Mouse (Mus musculus) cerebellum, adult 8-10 months (tissue): Measurements from ENCODE around the gene Psrc1.

Experiments
- DNase-seq: peaks from one replicate; pipeline ENCODE4 v3.0.0; 2022

Psrc1 gene

DNA sequence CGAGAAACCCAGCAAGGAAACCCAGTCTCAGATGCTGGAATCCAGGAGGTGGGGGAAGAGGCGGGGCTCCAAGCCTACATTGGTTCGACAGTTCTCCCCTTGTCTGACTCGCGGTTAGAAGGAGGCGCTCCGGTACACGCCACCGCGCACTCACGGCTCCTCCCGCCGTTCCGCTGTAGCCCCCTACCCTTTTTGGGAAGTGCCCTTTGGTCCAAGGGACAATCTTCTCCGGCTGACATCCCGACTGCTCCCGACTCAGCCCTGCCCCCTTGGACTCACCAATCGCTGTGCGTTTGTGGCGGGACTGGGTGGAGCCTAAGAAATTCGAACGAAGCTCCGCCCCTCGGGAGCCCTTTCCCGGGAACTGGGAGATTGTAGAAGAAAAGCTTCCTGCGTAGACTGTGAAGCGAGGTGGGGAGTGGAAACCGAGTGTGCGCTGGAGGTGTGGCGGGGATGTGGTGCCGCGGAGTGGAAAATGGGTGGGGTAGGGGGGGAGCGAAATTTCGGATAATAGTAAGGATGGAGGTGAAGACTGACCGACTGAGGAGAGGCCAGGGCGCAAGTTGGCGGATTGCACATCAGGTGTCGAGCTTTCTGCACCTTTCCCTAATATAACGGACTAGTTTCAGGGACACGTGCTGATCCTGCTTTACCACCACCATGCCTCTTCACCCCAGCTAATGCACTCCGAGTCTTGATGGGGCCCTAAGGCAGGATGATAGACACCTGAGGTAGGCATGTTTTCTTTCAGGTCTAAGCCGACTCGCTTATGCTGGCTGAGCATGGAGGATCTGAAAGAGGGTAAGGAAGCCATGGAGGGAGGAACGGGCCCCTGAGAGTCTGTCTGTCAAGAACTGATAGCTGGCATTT lies at the start of gene Psrc1:
Gene Psrc1 (plus strand): TSS at position 355 of the 870 bp plus-strand sequence.
- DNase-seq = peak; percentile 76

DNA sequence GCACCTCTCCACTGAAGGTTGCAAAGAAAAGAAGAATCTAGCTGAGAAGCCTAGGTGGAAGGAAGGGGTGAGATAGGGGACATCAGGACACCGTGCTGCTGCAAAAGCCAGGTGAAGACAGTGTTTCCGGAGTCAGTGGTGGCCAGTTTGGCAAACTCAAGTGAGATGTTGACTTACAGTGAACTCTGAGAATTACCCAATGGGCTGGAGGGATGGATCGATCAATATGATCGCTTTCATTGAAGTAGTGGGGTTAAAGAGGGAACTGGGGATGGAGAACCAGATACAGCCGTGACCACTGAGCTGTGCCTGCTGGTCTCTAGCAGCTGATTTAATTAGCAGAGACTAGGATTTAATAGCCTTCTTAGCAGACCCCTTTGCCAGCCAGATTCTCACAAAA lies 46.8 kb upstream of the Psrc1 start:
- DNase-seq = no peak

DNA sequence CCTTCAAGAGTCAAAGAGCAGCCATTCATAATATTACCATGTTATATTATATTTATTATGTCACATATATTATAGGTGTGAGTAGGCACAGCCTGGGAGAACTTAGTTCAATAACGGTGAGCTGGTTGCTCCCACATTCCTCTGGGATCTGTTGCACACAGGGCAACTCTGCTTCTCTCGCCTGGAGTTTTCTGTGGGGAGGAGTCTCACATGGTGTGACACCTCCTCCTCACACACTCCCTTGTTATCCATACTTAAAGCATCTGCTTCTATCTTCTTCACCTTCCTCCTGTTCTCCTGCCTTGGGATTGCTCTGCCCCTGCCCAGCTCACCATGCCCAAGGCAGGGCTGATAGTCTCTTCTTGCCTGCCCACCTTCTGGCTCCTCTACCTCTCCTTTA lies 42.6 kb upstream of the Psrc1 start:
- DNase-seq = no peak

DNA sequence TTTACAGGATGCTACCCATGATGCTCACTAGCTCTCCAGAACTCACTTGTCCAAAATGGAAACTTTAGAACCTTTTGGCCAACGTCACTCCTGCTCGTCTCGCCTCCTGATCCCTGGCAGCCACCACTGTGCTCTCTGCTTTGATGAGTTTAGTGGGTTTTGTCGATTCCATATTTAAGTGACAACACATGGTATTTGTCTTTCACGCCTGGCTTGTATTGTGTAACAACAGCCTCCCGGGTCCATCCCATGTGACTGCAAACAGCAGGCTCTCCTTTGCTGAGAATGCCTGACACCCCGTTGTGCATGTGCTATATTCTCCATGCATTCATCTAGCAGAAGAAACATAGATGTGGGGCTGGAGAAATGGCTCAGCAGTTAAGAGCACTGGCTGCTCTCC lies 41.5 kb upstream of the Psrc1 start:
- no peak for DNase-seq

DNA sequence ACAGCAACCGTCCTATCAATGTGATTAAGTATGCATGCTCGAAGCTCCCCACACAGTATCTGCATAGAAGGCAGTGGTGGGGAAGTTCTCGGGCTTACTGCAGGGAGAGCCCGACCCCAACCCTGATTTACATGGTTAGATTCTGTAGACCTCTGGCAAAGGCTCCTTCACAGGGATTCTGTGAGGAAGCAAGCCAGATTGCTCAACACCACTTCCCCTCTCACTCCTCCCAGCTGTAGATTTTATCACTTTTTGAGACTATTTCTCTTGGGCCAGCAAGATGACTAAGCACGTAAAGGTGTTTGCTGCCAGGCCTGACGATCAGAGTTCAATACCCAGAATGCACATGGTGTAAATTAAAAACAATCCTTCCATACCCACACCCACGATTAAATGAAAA lies 37.8 kb upstream of the Psrc1 start:
- no peak for DNase-seq

DNA sequence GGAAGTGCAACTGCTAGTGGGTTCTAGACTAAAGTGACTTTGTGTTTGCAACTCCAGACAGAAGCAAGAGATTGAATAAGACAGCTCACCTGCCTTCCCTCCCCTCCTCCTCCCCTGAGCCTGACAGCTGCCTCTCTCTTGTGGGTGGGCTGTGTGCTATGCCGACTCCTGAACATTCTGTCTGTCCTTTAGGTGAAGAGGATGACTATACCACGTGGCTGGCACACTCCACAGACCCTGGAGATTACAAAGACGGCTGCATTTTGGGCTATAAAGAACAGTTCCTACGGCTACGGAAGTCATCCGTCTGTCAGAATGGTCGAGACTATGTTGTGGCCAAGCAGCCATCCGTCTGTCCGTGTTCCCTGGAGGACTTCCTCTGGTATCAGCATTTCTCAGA lies 35.3 kb upstream of the Psrc1 start:
- no peak for DNase-seq

DNA sequence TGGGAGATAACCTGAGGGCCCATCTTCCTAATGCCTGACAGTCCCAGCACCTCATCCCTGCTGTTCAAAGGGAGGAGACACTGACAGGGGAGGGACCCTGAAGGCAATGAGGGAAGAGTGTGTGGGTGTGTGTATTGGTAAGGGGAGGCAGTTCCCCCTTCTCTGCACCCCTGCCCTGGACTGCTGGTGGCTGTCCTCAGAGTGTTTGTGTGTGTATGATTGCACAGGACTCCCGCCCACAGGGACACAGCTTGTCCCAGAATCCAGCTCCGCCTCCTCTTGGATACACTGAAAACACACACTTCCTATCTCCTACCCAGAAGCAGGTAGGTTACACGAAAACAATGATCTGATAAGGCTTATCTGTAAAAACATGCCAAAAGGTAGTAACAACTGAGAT lies 28.4 kb upstream of the Psrc1 start:
- no peak for DNase-seq

DNA sequence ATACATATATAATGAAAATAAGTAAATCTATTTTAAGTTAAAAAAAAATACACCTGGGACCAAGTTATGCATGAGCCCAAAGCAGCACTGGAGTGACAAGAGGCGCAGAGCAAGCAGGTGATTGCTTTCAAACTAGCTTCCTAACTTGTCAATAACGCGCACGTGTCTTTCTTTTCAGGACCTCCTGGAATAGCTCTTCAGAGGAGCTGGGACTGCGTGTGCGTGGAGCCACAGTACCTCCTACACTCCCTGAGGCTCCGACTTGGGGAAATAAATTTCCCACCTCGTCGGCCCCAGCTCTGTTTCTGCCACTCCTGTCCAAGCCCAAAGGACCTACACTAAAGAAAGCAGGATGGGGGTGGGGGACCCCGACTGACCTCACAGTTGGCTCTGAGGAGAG lies 26.6 kb upstream of the Psrc1 start:
- DNase-seq = no peak

DNA sequence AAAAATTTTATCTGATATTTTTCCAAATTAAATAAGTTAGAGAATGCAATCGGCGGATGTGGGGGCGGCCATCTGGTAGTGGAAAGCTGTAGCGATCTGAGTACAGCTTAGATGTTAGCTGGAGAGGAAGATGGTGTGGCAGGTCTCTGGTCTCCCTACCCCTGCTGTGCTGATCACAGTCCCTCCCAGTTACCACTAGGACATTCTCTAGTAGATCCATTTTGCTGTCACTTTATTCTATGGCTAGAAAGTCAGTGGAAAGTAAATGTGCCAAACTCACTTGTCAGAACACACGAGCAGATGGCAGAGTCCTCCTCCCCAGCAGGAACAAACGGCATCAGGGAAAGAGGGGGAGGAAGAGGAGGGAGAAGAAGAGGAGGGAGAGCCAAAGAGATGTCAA lies 25.2 kb upstream of the Psrc1 start:
- DNase-seq = peak; percentile 10

DNA sequence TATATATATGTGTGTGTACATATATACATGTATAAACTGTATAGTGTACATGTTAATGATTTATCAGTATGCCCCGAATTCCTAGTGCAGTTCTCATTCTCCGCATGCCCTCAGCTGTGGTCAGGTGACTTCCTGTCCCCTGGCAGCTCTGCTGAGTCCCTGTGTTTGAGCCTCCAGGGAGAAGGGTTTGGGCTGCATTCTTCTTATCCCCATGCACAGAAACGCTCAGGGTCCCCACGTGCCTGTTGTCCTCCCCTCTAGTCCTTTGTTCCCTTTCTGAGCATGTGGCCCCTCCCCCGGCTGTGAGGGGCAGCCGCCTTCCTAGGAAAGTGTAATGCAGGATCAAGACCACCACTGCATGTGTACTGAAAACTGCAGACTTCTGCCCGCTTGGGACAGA lies 22.7 kb upstream of the Psrc1 start:
- no peak for DNase-seq

DNA sequence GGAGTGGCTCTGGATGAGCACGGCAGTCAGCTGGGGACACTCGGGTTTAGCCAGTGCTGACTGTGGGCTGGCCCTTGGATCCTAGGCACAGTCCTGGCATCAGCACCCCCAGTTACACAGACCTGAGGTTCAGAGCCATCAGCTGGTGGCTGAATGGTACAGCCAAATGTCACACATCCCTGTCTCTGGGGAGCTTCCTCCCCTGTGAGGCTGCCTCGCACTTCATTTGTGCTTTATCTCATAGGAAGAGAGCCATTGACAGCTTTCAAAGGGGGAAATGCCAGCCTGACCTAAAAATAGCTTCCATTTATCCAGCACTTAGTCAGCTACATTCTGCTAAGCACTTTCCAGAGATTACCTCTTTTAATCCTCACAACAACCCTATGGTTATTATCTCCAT lies 20.0 kb upstream of the Psrc1 start:
- no peak for DNase-seq

DNA sequence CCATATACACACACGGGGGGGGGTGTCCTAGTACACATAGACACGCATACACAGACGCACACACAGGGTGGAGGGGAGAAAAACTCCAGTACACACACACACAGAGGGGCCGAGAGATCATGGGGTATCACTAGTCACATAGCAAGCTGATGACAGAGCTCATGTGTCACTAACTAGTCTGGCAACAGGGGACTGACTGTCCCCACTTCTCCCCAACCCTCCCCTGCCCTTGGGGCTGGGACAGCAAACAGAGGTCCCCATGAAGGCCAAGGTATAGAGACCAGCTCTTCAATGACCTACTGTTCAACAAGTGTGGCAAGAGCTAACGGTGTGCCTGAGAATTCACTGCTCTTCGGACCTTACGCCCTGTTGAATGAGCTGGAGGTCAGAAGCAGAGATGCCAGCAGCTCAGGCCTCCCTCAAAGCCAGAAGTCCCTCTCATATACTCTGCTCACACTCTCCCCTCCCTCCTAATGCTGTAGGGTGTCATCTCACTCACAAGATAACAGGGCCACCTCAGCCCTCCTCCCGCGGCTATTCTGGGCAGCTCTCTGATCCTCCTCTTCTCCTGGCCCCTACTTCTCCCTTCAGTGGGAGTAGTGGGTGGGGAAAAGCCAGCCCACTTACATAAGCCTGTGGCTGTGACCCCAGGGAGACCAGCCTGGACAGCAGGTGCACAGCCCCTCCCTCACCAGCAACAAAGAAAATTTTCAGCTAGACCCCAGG lies 19.2 kb upstream of the Psrc1 start, which contains the start of gene Mybphl:
Gene Mybphl (plus strand): TSS at position 642 of the 726 bp plus-strand sequence.
- no peak for DNase-seq

DNA sequence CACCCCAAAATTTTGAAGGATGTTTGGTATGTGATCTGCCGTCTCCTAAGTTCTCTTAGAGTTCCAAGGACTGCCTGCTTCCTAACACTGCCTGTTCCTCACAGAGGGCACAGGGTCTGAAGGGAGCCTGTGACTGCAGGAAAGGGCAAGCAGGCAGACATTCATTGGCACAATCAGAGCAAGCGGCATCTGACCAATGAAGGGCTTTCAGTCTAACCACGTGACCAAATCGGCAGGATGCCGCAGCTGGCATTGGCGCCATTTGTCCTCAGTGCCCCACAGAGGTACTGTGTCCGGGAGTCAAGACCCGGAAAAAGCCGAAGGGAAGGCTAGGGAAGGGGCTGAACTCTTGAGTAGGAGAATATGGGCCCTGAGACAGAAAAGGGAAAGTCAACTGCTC lies 16.5 kb upstream of the Psrc1 start:
- DNase-seq = peak; percentile 20

DNA sequence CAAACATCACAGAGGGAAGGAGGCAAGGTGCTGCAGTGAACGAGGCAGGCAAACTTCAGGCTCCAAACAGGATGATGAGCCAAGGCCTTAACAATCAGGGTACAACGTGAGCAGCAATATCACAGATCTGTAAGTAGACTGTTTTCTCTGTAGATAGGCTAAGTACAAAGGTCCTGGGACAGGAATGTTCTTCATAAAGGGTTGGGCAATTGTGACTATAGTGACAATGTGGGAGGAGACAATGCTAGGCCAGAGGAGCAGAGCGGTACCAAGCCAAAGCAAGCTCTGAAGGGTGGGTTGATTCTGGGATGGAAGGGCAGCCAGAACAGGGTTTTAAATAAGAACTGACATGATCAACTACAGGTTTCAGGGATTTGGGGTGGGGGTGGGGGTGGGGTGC lies 15.8 kb upstream of the Psrc1 start:
- no peak for DNase-seq

DNA sequence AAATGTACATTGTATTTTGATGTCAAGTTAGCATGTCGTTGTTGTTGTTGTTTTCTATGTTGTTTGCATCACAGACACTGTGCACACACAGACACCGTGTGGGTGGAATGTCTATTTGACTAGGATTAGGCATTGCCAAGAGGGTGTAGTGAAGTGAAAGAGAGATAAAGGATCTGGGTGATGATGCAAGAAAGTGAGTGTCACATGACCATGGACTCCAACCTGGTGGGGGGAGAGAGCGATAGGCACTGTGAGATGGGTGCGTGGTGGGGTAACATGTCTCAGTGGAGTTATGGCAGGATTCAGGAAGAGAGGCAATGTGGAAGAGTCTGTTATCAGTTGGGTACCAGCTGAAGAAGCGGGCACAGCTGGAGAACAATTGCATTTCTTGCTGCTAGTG lies 14.9 kb upstream of the Psrc1 start:
- no peak for DNase-seq

DNA sequence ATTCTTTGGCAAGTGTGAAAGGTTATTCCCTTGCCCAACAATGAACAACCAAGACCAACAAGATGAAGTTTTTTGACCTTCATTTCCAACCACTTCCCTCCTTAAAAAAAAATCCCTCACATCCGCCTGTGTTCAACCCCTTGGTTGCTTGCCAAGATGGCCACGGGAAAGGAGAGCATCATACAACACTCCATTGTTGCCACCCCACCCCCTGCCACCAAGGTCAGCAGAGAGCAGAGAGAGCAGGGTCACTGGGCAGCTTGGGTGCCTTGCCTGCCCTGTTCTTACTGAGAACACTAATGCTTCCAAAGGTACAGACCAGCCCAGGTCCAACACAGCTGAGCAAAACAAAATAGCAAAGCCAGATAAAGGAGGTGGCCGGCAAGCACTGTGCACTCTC lies 11.4 kb upstream of the Psrc1 start:
- no peak for DNase-seq

DNA sequence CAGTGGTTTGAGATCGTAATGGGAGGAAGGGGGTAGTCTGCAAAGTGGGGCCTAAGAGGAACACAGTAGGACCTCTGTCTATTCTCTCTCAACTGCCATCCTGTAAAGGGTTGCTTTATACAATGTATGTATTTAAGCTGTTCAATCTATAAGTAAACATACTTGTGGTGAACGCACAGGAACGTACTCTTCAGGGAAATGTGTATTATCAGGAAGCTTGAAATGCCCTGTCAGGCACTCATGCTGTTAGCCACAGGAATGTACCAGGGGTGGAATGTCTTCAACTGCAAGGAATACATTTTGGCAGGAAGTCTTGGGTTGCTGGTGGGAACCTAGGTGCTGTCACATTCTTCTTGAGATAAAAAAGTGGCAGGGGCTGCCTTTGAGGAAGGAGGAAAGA lies 10.9 kb upstream of the Psrc1 start:
- no peak for DNase-seq

DNA sequence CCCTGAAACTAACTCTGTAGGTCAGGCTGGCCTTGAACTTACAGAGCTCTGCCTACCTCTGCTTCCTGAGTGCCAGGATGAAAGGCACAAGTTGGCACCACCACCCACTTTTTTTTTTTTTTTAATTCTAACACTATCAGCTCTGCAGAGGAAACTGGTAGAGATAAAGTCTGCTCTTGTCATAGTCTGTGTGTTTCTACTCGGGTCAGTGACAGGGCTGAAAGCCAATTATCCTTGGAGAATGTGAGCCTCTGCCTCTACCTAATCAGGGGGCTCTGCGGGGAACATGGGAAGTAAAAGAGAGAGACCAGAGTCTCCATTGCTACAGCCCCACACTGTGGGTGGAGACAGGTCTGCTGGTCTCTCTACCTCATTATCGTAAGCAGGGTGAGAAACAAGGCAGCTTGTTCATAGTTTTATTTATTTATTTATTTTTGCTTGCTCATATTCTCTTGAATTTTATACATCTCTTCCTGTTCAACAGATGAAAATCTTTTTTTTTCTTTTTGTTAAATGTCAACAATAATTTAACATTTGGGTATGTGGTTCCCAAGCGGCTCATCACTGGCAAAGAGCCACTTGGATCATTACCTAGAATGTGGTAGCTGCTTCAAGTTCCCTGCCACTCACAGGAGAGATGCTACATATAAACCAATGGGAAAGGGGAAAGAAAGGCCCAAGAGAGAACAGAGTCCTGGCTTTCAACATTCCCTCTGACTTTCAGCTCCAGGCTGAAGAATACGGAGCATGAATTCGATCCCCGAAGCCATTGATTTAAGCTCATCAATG lies 4.6 kb upstream of the Psrc1 start:
- DNase-seq = no peak

DNA sequence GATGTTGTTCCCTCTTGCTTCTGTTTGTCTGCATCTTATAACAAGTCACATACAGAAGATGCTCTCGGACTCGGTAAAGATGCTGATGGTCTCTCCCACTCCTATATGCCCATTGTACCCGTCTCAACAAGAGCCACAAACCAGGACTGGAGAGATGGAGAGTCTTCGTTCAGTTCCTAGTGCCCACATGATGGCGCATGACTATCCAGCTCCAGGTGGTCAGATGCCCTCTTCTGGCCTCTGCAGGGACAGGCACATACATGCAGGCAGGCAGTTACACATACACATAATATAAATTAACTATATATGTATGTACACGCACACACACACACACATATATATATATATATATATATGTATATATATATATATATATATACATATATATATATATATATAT lies 2.9 kb upstream of the Psrc1 start:
- no peak for DNase-seq

DNA sequence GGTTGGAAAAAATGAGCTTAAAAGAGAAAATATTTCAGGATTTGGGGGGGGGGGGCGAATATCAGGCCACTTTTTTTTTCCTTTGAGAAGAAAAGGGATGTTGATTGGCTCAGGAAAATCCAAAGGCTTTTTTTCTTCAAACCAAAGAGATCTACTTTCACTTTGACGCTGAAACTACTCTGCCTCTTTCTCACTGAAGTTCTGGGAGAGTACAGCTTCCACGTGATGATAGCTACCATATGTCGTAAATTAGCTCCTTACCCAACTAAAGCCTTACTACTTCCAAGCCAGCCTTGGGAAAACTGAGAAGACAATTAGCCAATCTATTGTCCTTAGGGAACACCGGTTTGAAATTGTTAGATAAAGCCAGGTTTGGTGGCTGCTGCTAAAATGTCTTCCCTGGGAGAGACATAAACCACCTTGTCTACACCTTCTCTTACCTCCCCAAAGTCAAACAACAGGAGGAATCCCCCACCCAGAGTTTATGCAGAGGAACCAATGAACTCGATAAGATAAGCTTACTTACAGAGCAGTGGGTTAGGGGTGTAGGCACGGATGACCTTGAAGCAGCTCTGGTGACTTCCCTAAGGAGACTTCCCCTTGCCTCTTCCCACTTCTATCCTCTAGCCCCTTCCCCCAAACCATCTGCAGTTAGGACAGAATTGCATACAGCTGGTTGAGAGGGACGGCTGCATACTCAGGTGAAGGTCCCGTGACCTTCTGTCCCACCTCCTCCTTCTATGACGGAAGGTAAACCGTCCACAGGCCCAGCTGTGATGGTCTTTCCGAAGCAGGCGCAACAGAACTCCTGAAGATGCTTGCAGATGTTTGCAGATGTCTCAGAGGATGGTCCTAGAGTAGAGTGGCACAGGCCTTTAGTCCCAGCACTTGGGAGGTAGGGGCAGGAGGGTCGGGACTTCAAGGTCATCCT lies 1.4 kb upstream of the Psrc1 start:
- no peak for DNase-seq

DNA sequence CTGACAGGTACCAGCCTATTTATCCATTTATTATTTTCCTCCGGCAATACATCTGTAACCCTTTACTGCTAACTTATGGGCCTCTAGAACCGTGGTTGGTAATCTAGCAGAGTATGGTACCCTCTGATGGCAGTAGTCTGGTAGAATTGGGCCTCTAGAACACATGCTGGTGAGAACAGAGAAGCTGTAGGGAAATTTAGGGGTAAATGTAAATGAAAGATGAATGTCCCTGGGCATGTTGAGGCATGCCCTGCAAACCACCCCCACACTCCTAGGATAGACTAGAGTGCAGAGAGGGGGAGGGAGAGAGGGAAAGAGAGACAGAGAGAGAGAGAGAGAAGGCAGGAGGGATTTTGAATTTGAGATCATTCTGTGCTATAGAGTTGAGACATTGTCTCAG lies 786 bp downstream of the Psrc1 start:
- DNase-seq = no peak

DNA sequence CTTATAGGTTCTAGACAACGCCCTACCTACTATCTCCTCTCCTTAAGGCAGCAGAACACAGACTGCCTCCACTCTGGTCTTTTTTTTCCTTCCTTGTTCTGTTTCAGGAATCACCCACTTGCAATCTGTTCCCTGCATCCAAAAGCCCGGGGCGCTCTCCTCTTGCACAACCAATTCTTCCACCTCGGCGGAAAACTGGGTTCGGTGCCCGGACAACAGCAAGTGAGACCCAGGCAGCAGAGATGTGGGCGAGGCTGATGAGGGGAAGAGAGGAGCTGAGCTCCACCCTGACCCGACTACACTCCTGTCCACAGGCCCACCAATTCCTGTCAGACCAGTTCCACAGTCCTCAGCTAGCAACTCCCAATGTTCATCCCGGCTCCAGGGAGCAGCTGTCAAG lies 2.5 kb downstream of the Psrc1 start:
- DNase-seq = no peak
